Mouse (Mus musculus) ovary, postnatal 10 days (tissue): Measurements from ENCODE around the gene Syna.

Experiments used
- DNase-seq: peaks from one replicate; pipeline ENCODE4 v3.0.0; 2022; ENCODE audit warnings: low spot score

Gene Syna

DNA sequence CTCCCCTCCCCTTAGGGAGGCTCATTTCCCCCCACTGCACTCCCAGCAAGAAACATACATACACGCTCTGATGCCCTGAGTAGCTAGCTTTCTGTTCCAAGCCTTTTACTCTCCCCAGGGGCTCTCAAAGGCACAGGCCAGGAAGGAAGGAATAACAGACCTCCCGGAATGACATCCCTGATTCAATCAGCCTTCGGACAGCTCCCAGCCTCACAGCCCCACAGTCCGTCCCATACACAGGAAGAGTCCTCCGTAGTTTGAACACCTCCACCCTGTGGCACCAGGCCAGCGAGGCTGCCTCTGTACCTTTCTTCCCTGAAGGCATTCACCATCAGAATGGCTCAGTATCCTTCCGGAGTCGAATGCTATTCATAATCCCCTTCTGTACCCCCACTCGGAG is 31.5 kb downstream of the Syna start:
- no peak for DNase-seq

- no peak for DNase-seq
Observed at GRCm38 (mm10) chr5:134525971-134526711, 33.8 kb downstream of the Syna start.

GRCm38 (mm10) chr5:134523728-134524127 is 36.2 kb downstream of the Syna start:
- DNase-seq, result no peak

DNA sequence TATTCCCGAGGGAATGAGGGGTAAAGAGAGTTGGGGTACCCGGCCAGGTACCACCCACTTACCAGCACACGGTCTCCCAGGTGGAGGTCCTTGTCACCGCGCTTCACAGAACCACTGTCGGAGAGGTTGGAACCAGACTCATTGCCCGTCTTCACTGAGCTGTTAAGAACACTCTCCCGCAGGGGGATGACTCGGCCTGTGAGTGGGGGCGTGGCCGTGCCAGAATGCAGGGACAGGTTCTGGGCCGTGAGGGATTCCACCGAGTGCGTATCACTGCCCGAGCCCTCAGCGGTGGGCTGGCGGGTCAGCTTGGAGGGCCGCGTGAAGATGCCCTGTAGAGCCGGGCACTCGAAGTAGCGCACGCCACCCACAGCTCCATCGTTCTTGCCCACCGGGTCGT is 37.4 kb downstream of the Syna start:
- DNase-seq, result no peak

- DNase-seq, result no peak
Observed at GRCm38 (mm10) chr5:134521806-134522205, 38.2 kb downstream of the Syna start.

DNA sequence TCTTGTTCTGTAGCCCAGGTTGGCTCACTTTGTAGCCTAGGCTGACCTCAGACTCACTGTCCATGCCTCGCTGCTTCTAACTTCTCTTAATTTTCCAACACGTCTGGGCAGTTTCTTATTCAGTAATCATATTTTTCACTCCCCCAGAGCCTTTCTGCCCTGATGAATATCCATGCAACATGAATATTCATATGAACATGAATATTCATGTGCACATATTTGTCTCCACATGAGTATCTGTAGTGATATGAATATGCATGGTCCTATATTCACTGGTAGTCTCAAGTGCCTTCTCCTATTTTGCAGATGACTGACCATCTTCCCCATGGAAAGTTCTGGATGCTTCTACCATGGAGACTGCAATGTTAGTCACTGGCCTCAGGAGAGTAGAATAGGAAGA is 38.8 kb downstream of the Syna start:
- no peak for DNase-seq

GRCm38 (mm10) chr5:134520120-134520519 is 39.9 kb downstream of the Syna start:
- no peak for DNase-seq

DNA sequence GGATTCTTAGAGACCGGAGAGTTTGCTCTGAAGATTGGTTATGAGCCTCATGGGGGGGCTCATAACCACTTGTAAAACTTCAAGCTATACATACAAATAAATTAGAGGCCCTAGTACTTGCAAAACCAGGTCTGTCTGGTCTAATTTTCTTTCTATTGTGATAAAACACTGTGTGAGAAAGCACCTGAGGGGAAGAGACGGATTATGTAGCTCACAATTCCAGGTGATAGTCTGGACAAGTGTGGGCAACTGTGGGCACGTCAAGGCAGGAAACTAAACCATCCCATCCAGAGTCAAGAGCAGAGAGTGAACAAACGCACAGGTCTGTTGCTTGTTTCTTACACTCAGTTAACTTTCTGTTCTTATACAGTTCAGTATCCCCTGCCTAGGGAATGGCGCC is 40.5 kb downstream of the Syna start:
- DNase-seq, result no peak

- DNase-seq, result no peak
Observed at GRCm38 (mm10) chr5:134512086-134512485, 47.9 kb downstream of the Syna start.

DNA sequence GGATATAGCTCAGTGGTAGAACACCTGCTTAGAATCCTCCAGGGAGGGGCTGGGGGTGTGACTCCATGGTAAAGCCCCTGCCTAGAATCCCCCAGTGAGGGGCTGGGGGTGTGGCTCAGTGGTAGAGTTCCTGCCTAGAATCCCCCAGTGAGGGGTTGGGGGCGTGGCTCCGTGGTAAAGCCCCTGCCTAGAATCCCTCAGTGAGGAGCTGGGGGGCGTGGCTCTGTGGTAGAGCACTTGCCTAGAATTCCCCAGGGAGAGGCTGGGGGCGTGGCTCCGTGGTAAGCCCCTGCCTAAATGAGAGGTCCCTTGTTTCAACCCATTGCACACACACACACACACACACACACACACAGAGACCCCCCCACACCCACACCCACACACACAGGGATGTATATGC is 49.7 kb downstream of the Syna start:
- DNase-seq, result no peak

DNA sequence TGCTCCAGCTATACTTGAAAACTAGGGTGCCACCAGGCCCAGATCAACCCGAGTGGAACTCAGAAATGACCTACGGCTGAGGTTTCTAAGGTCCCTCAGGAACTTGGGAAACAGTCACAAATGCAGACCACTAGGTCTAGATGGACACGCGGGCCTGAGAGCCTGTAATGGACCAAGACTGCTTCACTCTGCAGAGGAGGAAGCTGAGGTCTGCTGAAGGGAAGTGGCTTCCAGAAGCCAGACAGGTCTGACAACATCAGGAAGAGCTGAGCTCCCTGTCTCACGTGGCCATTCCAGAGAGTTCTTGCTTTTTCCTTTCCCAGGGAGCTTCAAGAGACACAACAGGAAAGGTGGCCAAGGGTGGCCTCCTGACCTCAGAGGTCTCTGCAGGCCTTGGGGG is 51.0 kb downstream of the Syna start:
- no peak for DNase-seq
